Mouse (Mus musculus) heart, embryonic 12.5 days (tissue): ENCODE measurements around the gene Fibcd1. TPM values are rescaled to one million over a fixed set of nuclear protein-coding genes. Genes with fewer than 3 reads are reported as not detected.

Experiments used
- ATAC-seq: fragments of 200-750 bp; cut with Nextera tagmentation; 2 replicates; pipeline ENCODE4 v1.8.0; 2017; ENCODE audit warnings: moderate TSS enrichment, moderate library complexity; ENCODE audit not compliant: insufficient number of reproducible peaks, low FRiP score
- H3K27ac ChIP-seq: fragments of 300-500 bp; sonication (generic); 2 replicates; pipeline ENCODE4 v1.5.1; 2016; ENCODE audit warnings: mild to moderate bottlenecking, moderate library complexity; ENCODE audit not compliant: poor library complexity, severe bottlenecking
- H3K27me3 ChIP-seq: fragments of 300-500 bp; sonication (generic); replicated peaks from 2 replicates; pipeline ENCODE4 v1.6.1; 2016; ENCODE audit warnings: mild to moderate bottlenecking, moderate library complexity
- H3K36me3 ChIP-seq: fragments of 300-500 bp; sonication (generic); 2 replicates; pipeline ENCODE4 v1.6.1; 2016; ENCODE audit warnings: mild to moderate bottlenecking, moderate library complexity
- H3K4me1 ChIP-seq: fragments of 300-500 bp; sonication (generic); replicated peaks from 2 replicates; pipeline ENCODE4 v1.6.1; 2016; ENCODE audit warnings: mild to moderate bottlenecking
- H3K4me2 ChIP-seq: fragments of 300-500 bp; sonication (generic); 2 replicates; pipeline ENCODE4 v1.6.1; 2016; ENCODE audit warnings: mild to moderate bottlenecking, moderate library complexity
- H3K4me3 ChIP-seq: fragments of 300-500 bp; sonication (generic); 2 replicates; pipeline ENCODE4 v1.5.1; 2016; ENCODE audit warnings: mild to moderate bottlenecking
- H3K9ac ChIP-seq: fragments of 300-500 bp; sonication (generic); 2 replicates; pipeline ENCODE4 v1.6.1; 2016; ENCODE audit warnings: mild to moderate bottlenecking, moderate library complexity
- H3K9me3 ChIP-seq: fragments of 300-500 bp; sonication (generic); replicated peaks from 2 replicates; pipeline ENCODE4 v1.6.1; 2016; ENCODE audit warnings: mild to moderate bottlenecking, moderate library complexity
- WGBS: fragments of 180-500 bp; shearing (Covaris S2); methylation state at CpG from one replicate; pipeline ENCODE4 v1.1.7; 2016; 5-methylcytosine and 5-hydroxymethylcytosine counted together
- polyA plus RNA-seq: library from polyadenylated mRNA; unstranded; fragments of >200 nt; fragmentation: Nextera tagmentation; extraction: Ambion mirVana; gene quantifications from 2 replicates; pipeline ENCODE4 v1.2.1, GENCODE M21; 2016

The Fibcd1 gene
- polyA plus RNA-seq, 1 experiment from 2014 or later: 0.08 TPM

- Histone ChIP-seq H3K27me3 (peaks cover 58% of the 10 kb centered on the region), H3K9ac (no peak overlapping the region), H3K9me3 (0 out of 2 replicates have a peak, but pooled peaks cover 7% of the 10 kb centered on the region), H3K4me2 (no peak overlapping the region), H3K27ac (no peak overlapping the region), H3K36me3 (no peaks in the 10 kb centered on the region), H3K4me1 (0 out of 2 replicates have a peak, but pooled peaks cover 4% of the 10 kb centered on the region), H3K4me3 (no peak overlapping the region)
- 73% methylated on average over 26 of the region's 26 CpGs for WGBS
- ATAC-seq: no peak
Observed at GRCm38 (mm10) chr2:31874290-31874855, 28.6 kb upstream of the Fibcd1 start.

- no peak overlapping the region for H3K4me2 ChIP-seq
- H3K4me3 ChIP-seq: no peak overlapping the region
- H3K27ac ChIP-seq: no peak overlapping the region
- H3K4me1 ChIP-seq: no peaks in the 10 kb centered on the region
- H3K27me3 ChIP-seq: peaks cover 27% of the 10 kb centered on the region
- 57% methylated on average over 3 of the region's 3 CpGs for WGBS
- H3K9ac ChIP-seq: no peak overlapping the region
- ATAC-seq: no peak
- H3K36me3 ChIP-seq: no peaks in the 10 kb centered on the region
- 0 out of 2 replicates have a peak, but pooled peaks cover 7% of the 10 kb centered on the region for H3K9me3 ChIP-seq
Observed at GRCm38 (mm10) chr2:31870683-31871082, 24.9 kb upstream of the Fibcd1 start.

- Histone ChIP-seq H3K27me3 (peaks cover 19% of the 10 kb centered on the region), H3K4me3 (no peak overlapping the region), H3K4me1 (no peaks in the 10 kb centered on the region), H3K36me3 (no peaks in the 10 kb centered on the region), H3K9ac (no peak overlapping the region), H3K4me2 (no peak overlapping the region), H3K27ac (no peak overlapping the region), H3K9me3 (0 out of 2 replicates have a peak, but pooled peaks cover 7% of the 10 kb centered on the region)
- WGBS: 88% methylated on average over 5 of the region's 5 CpGs
- no peak for ATAC-seq
Observed at GRCm38 (mm10) chr2:31869692-31870091, 23.9 kb upstream of the Fibcd1 start.

GRCm38 (mm10) chr2:31868538-31869164 lies 22.8 kb upstream of the Fibcd1 start:
- H3K4me3 ChIP-seq: no peak overlapping the region
- no peak overlapping the region for H3K27ac ChIP-seq
- H3K4me1 ChIP-seq: no peaks in the 10 kb centered on the region
- ATAC-seq: no peak
- H3K36me3 ChIP-seq: no peaks in the 10 kb centered on the region
- no peak overlapping the region for H3K9ac ChIP-seq
- peaks cover 8% of the 10 kb centered on the region; the same call in 1 of the 2 replicates for H3K27me3 ChIP-seq
- H3K9me3 ChIP-seq: 0 out of 2 replicates have a peak, but pooled peaks cover 7% of the 10 kb centered on the region
- H3K4me2 ChIP-seq: no peak overlapping the region
- WGBS: 49% methylated on average over 10 of the region's 10 CpGs

- WGBS: 75% methylated on average over 8 of the region's 8 CpGs
- no peaks in the 10 kb centered on the region for H3K4me1 ChIP-seq
- no peak overlapping the region for H3K4me3 ChIP-seq
Observed at GRCm38 (mm10) chr2:31867773-31868537, 22.1 kb upstream of the Fibcd1 start.

GRCm38 (mm10) chr2:31865794-31866193 lies 20.0 kb upstream of the Fibcd1 start:
- 59% methylated on average over 2 of the region's 2 CpGs for WGBS
- no peaks in the 10 kb centered on the region for H3K36me3 ChIP-seq
- no peak overlapping the region for H3K4me3 ChIP-seq
- ATAC-seq: no peak
- no peaks in the 10 kb centered on the region for H3K4me1 ChIP-seq
- no peaks in the 10 kb centered on the region for H3K9me3 ChIP-seq
- H3K27ac ChIP-seq: no peak overlapping the region
- peaks cover 13% of the 10 kb centered on the region; the same call in 1 of the 2 replicates for H3K27me3 ChIP-seq
- H3K4me2 ChIP-seq: no peak overlapping the region
- no peak overlapping the region for H3K9ac ChIP-seq

More at GRCm38 (mm10) chr2:31867773-31868537, 22.1 kb upstream of the Fibcd1 start:
- no peaks in the 10 kb centered on the region for H3K36me3 ChIP-seq
- 0 out of 2 replicates have a peak, but pooled peaks cover 7% of the 10 kb centered on the region for H3K9me3 ChIP-seq
- ATAC-seq: no peak
- H3K9ac ChIP-seq: no peak overlapping the region
- no peak overlapping the region for H3K4me2 ChIP-seq
- peaks cover 9% of the 10 kb centered on the region; the same call in 1 of the 2 replicates for H3K27me3 ChIP-seq
- H3K27ac ChIP-seq: no peak overlapping the region

- Histone ChIP-seq H3K36me3 (no peaks in the 10 kb centered on the region), H3K27ac (no peak overlapping the region), H3K9me3 (no peaks in the 10 kb centered on the region), H3K27me3 (peaks cover 14% of the 10 kb centered on the region), H3K4me2 (no peak overlapping the region), H3K4me1 (no peaks in the 10 kb centered on the region), H3K9ac (no peak overlapping the region), H3K4me3 (no peak overlapping the region)
- 48% methylated on average over 4 of the region's 4 CpGs for WGBS
- no peak for ATAC-seq
Observed at GRCm38 (mm10) chr2:31865322-31865721, 19.5 kb upstream of the Fibcd1 start.

- Histone ChIP-seq H3K27ac (no peak overlapping the region), H3K27me3 (peaks cover 18% of the 10 kb centered on the region), H3K9me3 (no peaks in the 10 kb centered on the region), H3K4me3 (no peak overlapping the region), H3K4me2 (no peak overlapping the region), H3K9ac (no peak overlapping the region), H3K4me1 (no peaks in the 10 kb centered on the region), H3K36me3 (no peaks in the 10 kb centered on the region)
- no peak for ATAC-seq
- 83% methylated on average over 9 of the region's 9 CpGs for WGBS
Observed at GRCm38 (mm10) chr2:31864891-31865290, 19.1 kb upstream of the Fibcd1 start.

GRCm38 (mm10) chr2:31863766-31864165 lies 18.0 kb upstream of the Fibcd1 start:
- Histone ChIP-seq H3K27ac (no peak overlapping the region), H3K36me3 (no peaks in the 10 kb centered on the region), H3K4me3 (no peak overlapping the region), H3K9ac (no peak overlapping the region), H3K9me3 (no peaks in the 10 kb centered on the region), H3K4me1 (peaks cover 1% of the 10 kb centered on the region; the same call in 1 of the 2 replicates), H3K27me3 (peaks cover 30% of the 10 kb centered on the region), H3K4me2 (no peak overlapping the region)
- ATAC-seq: no peak
- 83% methylated on average over 1 of the region's 1 CpGs for WGBS

GRCm38 (mm10) chr2:31862919-31863318 lies 17.1 kb upstream of the Fibcd1 start:
- ATAC-seq: no peak
- Histone ChIP-seq H3K4me1 (peaks cover 8% of the 10 kb centered on the region; the same call in 1 of the 2 replicates), H3K27ac (no peak overlapping the region), H3K4me3 (no peak overlapping the region), H3K36me3 (no peaks in the 10 kb centered on the region), H3K9me3 (no peaks in the 10 kb centered on the region), H3K9ac (no peak overlapping the region), H3K4me2 (no peak overlapping the region), H3K27me3 (peaks cover 38% of the 10 kb centered on the region)
- 67% methylated on average over 1 of the region's 1 CpGs for WGBS

GRCm38 (mm10) chr2:31858500-31858899 lies 12.7 kb upstream of the Fibcd1 start:
- H3K27ac ChIP-seq: no peak overlapping the region
- ATAC-seq: no peak
- H3K4me2 ChIP-seq: no peak overlapping the region; the same call in 1 of the 2 replicates
- peaks cover 57% of the 10 kb centered on the region for H3K27me3 ChIP-seq
- H3K36me3 ChIP-seq: no peaks in the 10 kb centered on the region
- H3K9ac ChIP-seq: no peak overlapping the region
- 14% methylated on average over 12 of the region's 12 CpGs for WGBS
- no peaks in the 10 kb centered on the region for H3K9me3 ChIP-seq
- H3K4me3 ChIP-seq: no peak overlapping the region
- peaks cover 16% of the 10 kb centered on the region for H3K4me1 ChIP-seq
